Mouse (Mus musculus) C2C12 (cell line): ENCODE measurements around the gene Grm2.

Source experiments
- CEBPB ChIP-seq: IDR thresholded peaks from one replicate; pipeline ENCODE4 v1.6.1; 2011; ENCODE audit warnings: low read depth, mild to moderate bottlenecking, control low read depth, moderate library complexity
- CTCF ChIP-seq: IDR thresholded peaks from one replicate; pipeline ENCODE4 v1.5.1; 2011; ENCODE audit not compliant: control insufficient read depth, insufficient read depth, insufficient read length
- FOSL1 ChIP-seq: IDR thresholded peaks from one replicate; pipeline ENCODE4 v1.8.0; 2011; ENCODE audit warnings: mild to moderate bottlenecking, low read length; ENCODE audit not compliant: poor library complexity, insufficient read depth, severe bottlenecking
- MAX ChIP-seq: IDR thresholded peaks from one replicate; pipeline ENCODE4 v1.6.1; 2011; ENCODE audit warnings: mild to moderate bottlenecking, control low read depth
- MYOD1 ChIP-seq: IDR thresholded peaks from one replicate; pipeline ENCODE4 v1.6.1; 2011; ENCODE audit warnings: low read depth; ENCODE audit not compliant: control insufficient read depth, insufficient read length
- USF1 ChIP-seq: IDR thresholded peaks from one replicate; pipeline ENCODE4 v1.6.1; 2011; ENCODE audit warnings: low read depth, mild to moderate bottlenecking, control low read depth, moderate library complexity

DNA sequence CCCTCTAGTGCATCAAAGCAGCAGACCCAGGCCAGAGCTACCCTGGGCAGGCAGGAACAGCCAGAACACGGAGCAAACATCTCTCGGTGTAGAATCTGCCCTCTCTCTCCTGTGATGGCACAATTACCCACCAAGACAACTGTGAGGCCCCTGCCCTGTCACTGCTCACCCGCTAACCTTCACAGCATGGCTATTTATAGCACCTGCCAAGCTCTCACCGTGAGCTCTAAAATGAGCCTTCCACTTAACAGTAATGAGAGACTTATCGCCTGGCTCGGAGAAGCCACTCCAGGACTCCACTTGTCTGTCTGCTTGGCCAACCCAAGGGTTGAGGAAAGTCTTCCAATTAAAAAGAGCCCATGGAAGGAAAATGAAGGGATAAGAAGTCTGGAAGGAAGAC is 7.3 kb upstream of the Grm2 start:
- TF ChIP-seq CTCF = no peak
- TF ChIP-seq MYOD1 = no peak
- TF ChIP-seq CEBPB = no peak
- TF ChIP-seq FOSL1 = no peak
- TF ChIP-seq USF1 = no peak
- no peak for TF ChIP-seq MAX
